Mouse (Mus musculus) spleen, postnatal 4 days (tissue): Measurements from ENCODE around the gene Ccdc148.

ENCODE experiments used
- DNase-seq, 2 experiments: peaks; one replicate each; pipeline ENCODE4 v3.0.0; 2022; ENCODE audit warnings: low spot score in 2 of 2

Ccdc148 gene

DNA sequence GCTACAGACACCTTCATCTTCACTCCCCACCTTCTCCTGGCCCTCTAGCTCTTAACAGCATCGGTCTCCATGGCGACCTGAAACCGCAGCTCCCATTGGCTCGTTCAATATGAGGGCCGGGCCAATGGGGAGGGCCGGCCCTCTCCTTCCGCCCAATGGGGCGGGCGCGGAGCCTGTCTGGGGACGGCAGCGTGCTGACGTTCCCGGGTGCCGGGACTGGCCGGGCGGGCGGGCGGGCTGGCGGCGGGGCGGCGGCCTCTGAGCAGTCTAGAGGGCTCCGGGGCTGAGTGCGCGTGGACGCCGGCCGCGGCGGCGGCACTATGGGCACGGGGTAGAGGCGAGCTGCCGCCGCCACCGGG is at the start of gene Ccdc148, which contains the start of gene Pkp4:
TSS of gene Ccdc148 (minus strand) at position 79 of the 359 bp plus-strand sequence.
TSS of gene Pkp4 (plus strand) at position 246 of the 359 bp plus-strand sequence.
- DNase-seq: peak; percentile 83 to 88

DNA sequence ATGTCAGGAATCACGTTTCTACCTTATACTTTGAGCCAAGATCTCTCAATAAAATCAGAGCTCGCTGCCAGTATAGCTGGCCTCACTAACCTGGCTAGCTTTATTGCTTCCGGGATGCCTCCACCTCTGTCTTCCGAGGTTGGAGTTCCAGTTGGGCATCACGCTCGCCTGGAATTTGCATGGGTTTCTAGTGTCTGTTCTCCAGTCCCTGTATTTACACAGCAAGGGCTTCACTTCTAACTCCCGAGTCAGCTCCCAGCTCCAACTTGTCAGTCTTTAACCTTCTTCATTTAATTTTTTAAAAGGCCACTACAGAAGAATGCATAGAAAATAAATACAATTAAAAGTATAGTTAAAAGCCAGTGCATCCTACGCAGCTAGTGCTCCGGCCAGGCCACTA is 47.8 kb upstream of the Ccdc148 start:
- no peak for DNase-seq

DNA sequence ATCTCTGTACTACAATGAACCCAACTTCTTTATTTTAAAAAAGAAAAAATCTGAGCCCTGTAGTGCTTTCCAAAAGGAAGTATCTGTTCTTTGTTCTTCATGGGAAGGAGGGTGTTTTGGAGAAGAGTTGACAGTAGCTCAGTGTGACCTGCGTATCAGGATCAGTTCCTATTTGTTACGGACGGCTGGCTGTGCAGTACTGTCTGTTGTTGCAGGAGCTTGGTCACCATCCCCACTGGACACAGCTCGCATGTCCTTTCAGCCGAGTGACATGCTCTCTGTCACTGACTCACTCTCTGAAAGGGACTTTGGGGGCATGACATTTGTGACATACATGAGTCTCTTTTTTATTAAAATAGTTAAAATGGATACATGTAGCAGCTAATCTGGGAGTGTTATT is 47.2 kb upstream of the Ccdc148 start:
- no peak for DNase-seq

- DNase-seq: no peak
These were observed 46.8 kb upstream of the Ccdc148 start for GRCm38 (mm10) chr2:59207240-59207639.

DNA sequence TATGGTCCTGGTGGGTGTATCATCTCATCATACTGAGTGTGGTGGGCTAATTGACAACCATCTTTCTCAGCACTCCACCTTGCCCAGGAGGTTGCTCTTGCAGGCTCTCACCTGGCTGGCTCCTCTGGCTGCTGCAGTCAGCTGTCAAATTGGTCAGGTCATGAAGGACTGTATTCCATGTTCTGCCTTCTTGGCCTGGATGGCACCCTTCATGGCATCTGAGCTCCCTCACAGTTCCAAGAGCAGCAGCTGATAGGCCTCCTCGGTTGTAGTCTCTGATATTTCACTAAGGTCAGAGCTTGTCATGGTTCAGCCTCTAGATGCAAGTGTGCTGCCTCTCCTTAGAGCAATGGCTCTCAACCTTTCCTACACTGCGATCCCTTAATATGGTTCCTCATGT is 45.7 kb upstream of the Ccdc148 start:
- no peak for DNase-seq

GRCm38 (mm10) chr2:59205092-59205491 is 44.6 kb upstream of the Ccdc148 start:
- no peak for DNase-seq

GRCm38 (mm10) chr2:59203627-59204425 is 43.3 kb upstream of the Ccdc148 start:
- no peak for DNase-seq

DNA sequence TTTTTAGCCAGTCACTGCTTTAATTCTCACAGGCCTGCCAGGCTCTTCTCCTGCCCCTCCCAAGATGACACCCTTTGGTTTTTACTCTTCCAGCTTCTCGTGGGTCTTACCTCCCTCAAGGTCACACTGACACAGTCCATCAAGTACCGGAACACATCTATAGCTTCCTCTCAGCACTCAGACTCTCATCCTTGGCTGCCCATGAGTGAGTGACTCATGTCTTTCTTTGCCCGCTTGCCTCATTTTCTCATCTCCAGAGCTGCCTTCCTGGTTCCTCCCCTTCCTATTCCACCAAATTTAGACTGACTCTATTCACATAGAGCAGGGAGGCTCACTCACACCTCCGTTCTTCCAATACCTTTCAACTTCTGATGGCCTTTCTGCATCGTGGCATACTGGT is 42.4 kb upstream of the Ccdc148 start:
- no peak for DNase-seq

- no peak for DNase-seq
These were observed 40.0 kb upstream of the Ccdc148 start for GRCm38 (mm10) chr2:59200511-59200910.

DNA sequence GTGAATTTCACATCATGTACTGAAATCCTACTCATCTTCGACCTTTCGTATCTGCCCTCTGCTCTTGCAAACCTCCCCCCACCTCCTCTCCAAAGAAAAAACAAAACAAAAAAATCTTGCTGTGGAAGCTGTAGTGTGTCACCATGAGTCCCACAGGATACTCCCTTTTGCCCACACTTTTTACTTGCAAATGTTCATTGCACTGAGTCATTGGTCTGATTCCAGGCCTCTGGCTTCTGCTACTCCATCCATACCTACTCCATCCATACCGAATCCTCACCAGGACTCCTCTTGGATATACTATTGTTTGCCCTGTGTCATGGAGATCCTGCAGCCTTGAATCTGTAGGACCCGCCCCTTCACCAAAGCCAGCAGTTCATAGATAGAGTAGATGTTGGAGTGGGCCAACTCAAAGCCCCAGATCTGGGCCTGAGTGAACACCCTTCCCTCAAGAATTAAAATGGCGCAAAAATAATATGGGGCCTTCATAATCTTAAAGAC is 39.0 kb upstream of the Ccdc148 start:
- no peak for DNase-seq

DNA sequence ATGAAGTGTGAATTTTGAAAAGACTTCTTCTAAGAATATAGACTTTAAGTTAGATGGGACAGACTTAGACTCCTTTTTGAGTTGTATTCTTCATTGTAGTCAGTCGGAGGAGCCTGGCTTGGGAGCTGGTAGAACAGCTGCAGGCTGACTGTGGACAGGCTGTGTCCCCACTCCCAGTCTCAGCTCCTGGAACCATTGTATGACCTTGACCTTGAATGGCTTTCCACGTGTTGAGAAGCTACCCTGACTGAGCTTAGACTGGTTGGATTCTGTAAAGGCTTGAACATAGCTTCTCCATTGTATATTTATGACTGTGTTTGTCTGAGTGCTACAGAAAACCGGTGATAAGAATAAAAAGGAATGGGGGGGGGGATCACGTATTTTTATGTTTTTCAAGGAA is 36.7 kb upstream of the Ccdc148 start:
- no peak for DNase-seq

- no peak for DNase-seq
These were observed 32.6 kb upstream of the Ccdc148 start for GRCm38 (mm10) chr2:59193117-59193516.

DNA sequence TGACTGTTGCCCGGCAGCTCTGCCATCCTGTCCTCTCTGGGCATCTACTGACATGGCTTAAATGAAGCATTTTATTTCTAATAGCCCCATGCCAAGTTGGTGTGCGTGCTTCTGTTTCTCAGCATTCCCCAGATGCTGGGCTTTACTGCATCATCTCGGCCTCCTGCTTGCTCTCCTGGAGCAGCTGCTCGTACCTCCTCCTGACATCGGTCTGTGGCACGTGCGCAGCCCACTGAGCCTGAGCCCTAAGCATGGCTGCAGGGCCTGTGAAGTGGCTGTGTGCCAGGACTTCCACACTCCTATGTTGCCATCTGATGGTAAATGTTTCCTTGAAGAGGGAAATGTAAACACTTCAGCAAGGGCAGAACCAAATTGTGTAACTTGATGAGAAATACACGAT is 31.0 kb upstream of the Ccdc148 start:
- no peak for DNase-seq

GRCm38 (mm10) chr2:59190186-59190585 is 29.7 kb upstream of the Ccdc148 start:
- DNase-seq: no peak

GRCm38 (mm10) chr2:59189661-59190185 is 29.2 kb upstream of the Ccdc148 start:
- peak in 1 of 2 experiments; percentile 41 for DNase-seq

GRCm38 (mm10) chr2:59188306-59188705 is 27.8 kb upstream of the Ccdc148 start:
- peak in 1 of 2 experiments; percentile 53 for DNase-seq

DNA sequence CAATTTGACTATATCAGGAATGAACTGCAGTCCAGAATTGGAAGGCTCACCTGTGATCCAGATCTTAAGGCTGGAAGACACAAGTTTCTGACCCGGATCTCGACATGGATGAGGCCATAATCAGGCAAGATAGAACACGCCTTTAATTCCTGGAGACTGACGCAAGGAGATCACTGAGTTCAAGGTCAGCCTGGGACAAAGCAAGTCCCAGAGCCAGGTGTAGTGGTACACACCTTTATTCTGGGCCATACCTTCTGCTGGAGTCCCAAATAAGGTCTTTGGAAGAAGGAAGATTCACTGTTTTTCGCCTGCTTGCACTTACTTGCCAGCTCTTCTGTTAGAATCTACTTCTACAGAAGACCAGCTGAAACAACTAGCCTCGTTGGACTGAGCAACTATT is 26.5 kb upstream of the Ccdc148 start:
- no peak for DNase-seq

- DNase-seq: no peak
These were observed 25.6 kb upstream of the Ccdc148 start for GRCm38 (mm10) chr2:59186122-59186521.

DNA sequence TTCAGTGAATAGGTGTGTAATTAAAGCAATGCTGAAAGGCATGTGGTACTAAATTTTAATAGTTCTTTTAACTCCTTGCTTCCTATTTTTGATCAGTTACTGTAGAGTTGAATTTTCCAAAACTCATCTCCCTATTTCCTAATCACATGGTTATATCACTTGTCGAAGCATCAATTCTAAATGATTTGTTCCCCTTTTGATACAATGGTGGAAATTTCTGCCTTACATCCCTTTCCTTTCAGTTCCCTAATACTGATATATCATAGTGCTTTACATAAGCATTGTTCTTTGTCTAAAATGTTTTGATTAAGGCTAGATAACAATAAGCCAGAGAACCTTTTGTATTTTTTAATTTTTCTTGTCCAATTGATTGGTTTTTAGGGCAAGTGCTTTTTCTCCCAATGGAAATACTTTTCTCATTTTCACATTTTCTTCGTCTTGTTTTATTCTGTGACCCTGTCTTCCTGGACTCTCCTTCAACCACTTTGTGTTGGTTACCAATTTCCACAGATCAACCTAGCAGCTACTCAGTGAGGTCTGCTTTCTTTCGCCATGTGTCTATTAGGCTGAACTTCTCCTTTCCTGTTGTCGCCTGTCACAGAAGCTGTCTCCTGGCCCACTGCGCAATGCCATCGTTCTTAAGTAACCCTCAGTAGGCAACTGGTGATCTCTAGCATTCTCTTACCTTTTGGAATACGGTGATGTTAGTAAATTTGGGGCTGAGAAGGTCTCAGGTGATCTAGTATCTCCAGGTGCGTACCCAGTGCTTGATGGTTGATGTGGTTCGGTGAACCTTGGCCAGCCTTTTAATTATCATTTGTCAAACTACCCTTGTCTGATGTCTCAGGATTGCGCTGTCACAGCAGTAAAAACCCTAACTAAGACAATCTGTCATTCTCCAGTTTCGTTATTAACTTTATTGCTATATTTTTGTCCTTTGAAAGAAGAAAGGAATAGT is 23.9 kb upstream of the Ccdc148 start:
- DNase-seq: no peak

DNA sequence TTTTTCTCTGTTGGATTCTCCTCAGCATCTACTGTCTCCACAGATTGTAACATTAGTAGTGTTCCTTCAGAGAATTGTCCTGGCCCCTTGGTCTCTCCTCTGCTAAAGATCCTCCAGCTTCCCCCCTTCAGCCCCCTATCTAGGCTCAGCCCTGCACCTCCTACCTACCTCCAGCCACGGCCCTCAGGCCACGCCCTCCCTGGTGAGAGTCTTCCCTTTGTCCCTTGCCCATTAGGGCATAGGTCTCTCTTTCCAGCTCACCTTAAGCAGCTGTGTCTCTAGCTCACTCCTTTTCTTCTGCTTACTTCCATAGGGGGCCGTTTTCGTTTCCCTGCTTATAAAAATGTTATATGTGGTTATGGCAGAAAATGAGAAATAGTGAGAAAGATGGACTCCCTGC is 23.1 kb upstream of the Ccdc148 start:
- DNase-seq: no peak

DNA sequence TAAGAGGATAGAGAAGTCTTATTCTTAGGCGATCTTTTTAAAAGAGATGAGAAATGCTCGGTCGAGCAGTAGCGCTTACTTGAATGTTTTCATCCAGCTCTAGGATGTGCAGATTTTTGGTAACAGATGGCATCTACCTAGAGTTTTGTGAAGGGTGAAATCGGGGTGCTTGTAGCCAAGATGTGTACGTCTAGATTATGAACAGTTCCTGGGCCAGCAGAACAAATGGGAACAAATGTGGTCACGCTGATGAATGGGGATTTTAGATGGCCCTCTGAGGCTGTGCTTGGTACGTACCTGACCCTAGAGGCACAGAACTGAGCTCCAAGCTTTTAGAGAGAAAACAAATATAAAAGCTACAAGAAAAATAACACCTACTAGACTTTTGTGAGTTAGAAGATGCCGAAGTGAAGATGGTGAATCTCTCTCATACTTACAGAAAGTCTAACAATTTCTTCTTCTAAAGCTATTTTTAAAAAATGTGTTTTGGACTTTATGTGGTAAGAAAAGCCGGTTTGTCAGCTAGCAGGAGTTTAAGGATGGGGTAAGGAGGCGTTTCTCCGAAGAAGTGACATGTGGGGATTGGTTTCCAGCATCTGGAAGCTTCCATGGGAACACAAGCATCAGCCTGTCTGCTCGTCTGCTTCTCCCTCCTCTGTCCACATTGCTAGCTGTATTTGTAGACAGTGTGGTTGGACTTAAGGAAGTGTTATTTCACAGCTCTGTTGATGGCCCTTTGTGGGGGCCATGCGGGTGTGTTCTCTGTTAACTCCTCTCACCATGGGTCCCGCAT is 21.0 kb upstream of the Ccdc148 start:
- DNase-seq: no peak
